Mouse (Mus musculus) hindbrain, postnatal 0 days (tissue): ENCODE results near the gene Tuba8. TPM values are rescaled to one million over a fixed set of nuclear protein-coding genes. Genes with fewer than 3 reads are reported as not detected.

Experiments used
- ATAC-seq: fragments of 200-750 bp; cut with Nextera tagmentation; 2 replicates; pipeline ENCODE4 v1.8.0; 2017; ENCODE audit warnings: mild to moderate bottlenecking, moderate TSS enrichment, moderate library complexity
- DNase-seq: peaks from one replicate; pipeline ENCODE4 v3.0.0-alpha.2; 2015; ENCODE audit warnings: low spot score
- H3K27ac ChIP-seq: fragments of 300-500 bp; sonication (generic); 2 replicates; pipeline ENCODE4 v1.5.1; 2014; ENCODE audit warnings: mild to moderate bottlenecking
- H3K27me3 ChIP-seq: fragments of 300-500 bp; sonication (generic); 2 replicates; pipeline ENCODE4 v1.6.1; 2014; ENCODE audit warnings: low read length, mixed read lengths; ENCODE audit not compliant: insufficient read depth
- H3K36me3 ChIP-seq: fragments of 300-500 bp; sonication (generic); 2 replicates; pipeline ENCODE4 v1.6.1; 2014; ENCODE audit warnings: low read length, mixed read lengths; ENCODE audit not compliant: insufficient read depth
- H3K4me1 ChIP-seq: fragments of 300-500 bp; sonication (generic); 2 replicates; pipeline ENCODE4 v1.6.1; 2014; ENCODE audit warnings: antibody characterized with exemption, low read length, mixed read lengths; ENCODE audit not compliant: insufficient read depth
- H3K4me2 ChIP-seq: fragments of 300-500 bp; sonication (generic); 2 replicates; pipeline ENCODE4 v1.6.1; 2014; ENCODE audit warnings: low read depth, mild to moderate bottlenecking, low read length, moderate library complexity, mixed read lengths
- H3K4me3 ChIP-seq: fragments of 300-500 bp; sonication (generic); 2 replicates; pipeline ENCODE4 v1.5.1; 2014; ENCODE audit warnings: low read length
- H3K9ac ChIP-seq: fragments of 300-500 bp; sonication (generic); replicated peaks from 2 replicates; pipeline ENCODE4 v1.6.1; 2014; ENCODE audit warnings: mild to moderate bottlenecking, low read length, moderate library complexity, mixed read lengths
- H3K9me3 ChIP-seq: fragments of 300-500 bp; sonication (generic); 2 replicates; pipeline ENCODE4 v1.6.1; 2016; ENCODE audit warnings: low read length, mixed read lengths
- CTCF ChIP-seq: IDR thresholded peaks from 2 replicates; pipeline ENCODE4 v1.5.1; 2016; ENCODE audit warnings: antibody characterized with exemption, control low read depth, low read depth
- WGBS: fragments of 180-500 bp; shearing (Covaris S2); extraction: QIAGEN DNeasy Blood & Tissue Kit; methylation state at CpG from one replicate; pipeline ENCODE4 v1.1.7; 2014; 5-methylcytosine and 5-hydroxymethylcytosine counted together
- polyA plus RNA-seq: library from polyadenylated mRNA; unstranded; fragments of >200 nt; fragmentation: Nextera tagmentation; extraction: Ambion mirVana; gene quantifications from 2 replicates; pipeline ENCODE4 v1.2.1, GENCODE M21; 2015
- total RNA-seq: library from RNA; depleted of rRNA; stranded (reverse); fragments of >200 nt; gene quantifications from 2 replicates; pipeline ENCODE4 v1.2.3, GENCODE M21; 2014

The Tuba8 gene
- total and polyA plus RNA-seq, 2 experiments from 2014 or later, result 2.0 to 3.6 TPM

DNA sequence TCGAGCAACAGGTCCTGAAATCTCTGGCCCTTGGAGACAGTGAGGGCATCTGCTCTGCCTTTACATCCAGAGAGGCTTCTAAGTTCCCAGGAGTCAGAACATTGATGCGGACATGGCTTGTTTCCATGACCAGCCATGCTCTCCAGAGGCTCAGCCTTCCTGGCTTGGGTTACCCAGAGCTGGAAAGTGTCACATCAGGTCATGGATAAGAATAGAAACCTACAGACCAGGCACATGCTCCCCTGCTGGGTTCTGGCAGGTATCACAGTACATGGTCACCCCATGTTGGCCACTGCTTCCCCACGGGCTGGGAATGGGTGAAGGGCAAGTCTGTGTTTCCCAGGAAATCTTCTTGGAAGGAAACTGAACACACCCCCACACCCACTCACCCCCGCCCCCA, 8.9 kb downstream of the Tuba8 start:
- Histone ChIP-seq H3K4me3 (no peak overlapping the region), H3K9ac (no peak overlapping the region), H3K4me2 (no peak overlapping the region), H3K27me3 (no peaks in the 10 kb centered on the region), H3K27ac (no peak overlapping the region), H3K9me3 (no peaks in the 10 kb centered on the region), H3K4me1 (no peaks in the 10 kb centered on the region), H3K36me3 (no peaks in the 10 kb centered on the region)
- TF ChIP-seq CTCF, result no peak
- ATAC-seq, result no peak
- 78% methylated on average over 4 of the region's 4 CpGs for WGBS
- no peak for DNase-seq

DNA sequence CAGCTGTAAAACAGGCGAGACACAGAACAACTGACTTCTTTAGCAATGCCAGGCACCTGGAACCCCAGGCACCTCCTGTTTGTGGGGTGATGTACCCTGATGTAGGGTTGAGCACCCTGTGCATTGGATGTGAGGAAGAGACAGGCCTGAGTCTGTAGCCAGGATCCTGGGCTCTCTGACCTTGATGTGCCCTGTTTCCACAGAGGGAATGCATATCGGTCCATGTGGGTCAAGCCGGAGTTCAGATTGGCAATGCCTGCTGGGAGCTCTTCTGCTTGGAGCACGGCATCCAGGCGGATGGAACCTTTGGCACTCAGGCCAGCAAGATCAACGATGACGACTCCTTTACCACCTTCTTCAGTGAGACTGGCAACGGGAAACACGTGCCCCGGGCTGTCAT, 9.7 kb downstream of the Tuba8 start:
- no peak for DNase-seq
- TF ChIP-seq CTCF, result no peak
- H3K27ac ChIP-seq, result no peak overlapping the region
- H3K27me3 ChIP-seq, result no peaks in the 10 kb centered on the region
- no peaks in the 10 kb centered on the region for H3K9me3 ChIP-seq
- no peaks in the 10 kb centered on the region for H3K4me1 ChIP-seq
- ATAC-seq, result no peak
- 92% methylated on average over 10 of the region's 10 CpGs for WGBS
- no peak overlapping the region for H3K4me2 ChIP-seq
- no peaks in the 10 kb centered on the region for H3K36me3 ChIP-seq
- no peak overlapping the region for H3K9ac ChIP-seq
- no peak overlapping the region for H3K4me3 ChIP-seq

- no peaks in the 10 kb centered on the region for H3K4me1 ChIP-seq
- no peaks in the 10 kb centered on the region for H3K9me3 ChIP-seq
- no peak overlapping the region for H3K4me2 ChIP-seq
- no peaks in the 10 kb centered on the region for H3K36me3 ChIP-seq
- H3K4me3 ChIP-seq, result no peak overlapping the region
- DNase-seq (no peak), ATAC-seq (no peak)
- no peak for TF ChIP-seq CTCF
- H3K27ac ChIP-seq, result no peak overlapping the region
- no peaks in the 10 kb centered on the region for H3K27me3 ChIP-seq
- H3K9ac ChIP-seq, result no peak overlapping the region
- 87% methylated on average over 8 of the region's 8 CpGs for WGBS
These were observed 11.5 kb downstream of the Tuba8 start for GRCm38 (mm10) chr6:121221876-121222597.

DNA sequence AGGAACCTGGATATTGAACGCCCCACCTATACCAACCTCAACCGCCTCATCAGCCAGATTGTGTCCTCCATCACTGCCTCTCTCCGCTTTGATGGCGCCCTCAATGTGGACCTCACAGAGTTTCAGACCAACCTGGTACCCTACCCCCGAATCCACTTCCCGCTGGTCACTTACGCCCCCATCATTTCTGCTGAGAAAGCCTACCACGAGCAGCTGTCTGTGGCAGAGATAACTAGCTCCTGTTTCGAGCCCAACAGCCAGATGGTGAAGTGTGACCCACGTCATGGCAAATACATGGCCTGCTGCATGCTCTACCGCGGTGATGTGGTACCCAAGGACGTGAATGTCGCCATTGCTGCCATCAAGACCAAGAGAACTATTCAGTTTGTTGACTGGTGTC, 12.5 kb downstream of the Tuba8 start:
- H3K36me3 ChIP-seq, result no peaks in the 10 kb centered on the region
- no peak for TF ChIP-seq CTCF
- H3K4me3 ChIP-seq, result no peak overlapping the region
- no peak for DNase-seq
- no peaks in the 10 kb centered on the region for H3K9me3 ChIP-seq
- H3K27me3 ChIP-seq, result no peaks in the 10 kb centered on the region
- H3K9ac ChIP-seq, result no peak overlapping the region
- no peak overlapping the region for H3K27ac ChIP-seq
- no peak for ATAC-seq
- no peaks in the 10 kb centered on the region for H3K4me1 ChIP-seq
- WGBS, result 96% methylated on average over 14 of the region's 14 CpGs
- no peak overlapping the region for H3K4me2 ChIP-seq

DNA sequence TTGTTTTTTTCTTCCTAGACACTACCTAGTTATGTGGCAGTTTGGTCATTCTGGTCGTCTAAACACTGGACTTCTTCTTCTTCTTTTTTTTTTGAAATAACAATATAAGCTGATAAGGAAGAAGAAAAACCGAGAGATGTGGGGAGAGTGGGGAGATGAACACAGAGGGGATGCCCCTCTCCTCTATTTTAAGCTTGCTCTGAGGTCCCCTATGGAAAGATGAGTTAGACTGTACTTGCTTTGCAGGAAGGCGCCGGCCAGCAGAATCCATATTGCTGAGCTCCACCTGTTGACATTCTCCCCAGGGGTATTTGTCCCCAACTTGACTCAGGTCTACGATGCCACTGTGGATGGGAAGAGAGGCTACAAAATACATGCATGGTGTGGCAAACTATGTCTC, 13.6 kb downstream of the Tuba8 start:
- Histone ChIP-seq H3K4me3 (no peak overlapping the region), H3K9me3 (no peaks in the 10 kb centered on the region), H3K36me3 (no peaks in the 10 kb centered on the region), H3K27ac (no peak overlapping the region), H3K9ac (no peak overlapping the region), H3K4me1 (no peaks in the 10 kb centered on the region), H3K4me2 (no peak overlapping the region), H3K27me3 (no peaks in the 10 kb centered on the region)
- ATAC-seq, result no peak
- no peak for DNase-seq
- TF ChIP-seq CTCF, result no peak
- 68% methylated on average over 5 of the region's 5 CpGs for WGBS

- 46% methylated on average over 6 of the region's 6 CpGs for WGBS
- H3K4me1 ChIP-seq, result no peaks in the 10 kb centered on the region
- no peak for TF ChIP-seq CTCF
- H3K9ac ChIP-seq, result no peak overlapping the region
- H3K4me2 ChIP-seq, result no peak overlapping the region
- DNase-seq (no peak), ATAC-seq (no peak)
- no peak overlapping the region for H3K27ac ChIP-seq
- no peaks in the 10 kb centered on the region for H3K36me3 ChIP-seq
- H3K27me3 ChIP-seq, result no peaks in the 10 kb centered on the region
- H3K4me3 ChIP-seq, result no peak overlapping the region
- no peaks in the 10 kb centered on the region for H3K9me3 ChIP-seq
These were observed 14.5 kb downstream of the Tuba8 start for GRCm38 (mm10) chr6:121224993-121225392.

DNA sequence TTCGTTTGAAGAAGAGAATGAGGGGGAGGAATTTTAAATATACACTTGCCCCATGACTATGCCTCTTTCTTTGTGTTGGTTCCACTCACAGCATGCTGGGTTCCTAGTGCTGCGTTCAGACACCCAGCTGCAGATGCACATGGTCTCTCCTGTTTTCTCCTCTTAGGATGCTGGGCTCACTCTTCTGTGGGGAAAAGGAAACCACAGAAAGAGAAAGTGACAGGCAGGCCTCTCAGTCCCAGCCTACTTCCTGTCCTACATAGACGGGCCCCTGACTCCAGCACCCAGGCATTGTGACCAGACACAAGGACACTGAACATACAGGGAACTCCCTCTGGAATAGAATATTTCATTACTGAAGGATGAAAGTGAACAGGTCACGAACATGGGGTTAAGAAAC, 15.5 kb downstream of the Tuba8 start:
- WGBS, result 66% methylated on average over 4 of the region's 4 CpGs
- Histone ChIP-seq H3K9ac (no peak overlapping the region), H3K4me2 (no peak overlapping the region), H3K27me3 (no peaks in the 10 kb centered on the region), H3K9me3 (no peaks in the 10 kb centered on the region), H3K36me3 (no peaks in the 10 kb centered on the region), H3K4me3 (no peak overlapping the region), H3K27ac (no peak overlapping the region), H3K4me1 (no peaks in the 10 kb centered on the region)
- no peak for TF ChIP-seq CTCF
- no peak for ATAC-seq
- DNase-seq, result no peak
